Mouse (Mus musculus) ovary, adult 18-20 months (tissue): ENCODE measurements around the gene Zkscan2.

ENCODE experiments used
- DNase-seq: peaks from one replicate; pipeline ENCODE4 v3.0.0; 2022; ENCODE audit warnings: low spot score, mixed read lengths

Zkscan2 gene

DNA sequence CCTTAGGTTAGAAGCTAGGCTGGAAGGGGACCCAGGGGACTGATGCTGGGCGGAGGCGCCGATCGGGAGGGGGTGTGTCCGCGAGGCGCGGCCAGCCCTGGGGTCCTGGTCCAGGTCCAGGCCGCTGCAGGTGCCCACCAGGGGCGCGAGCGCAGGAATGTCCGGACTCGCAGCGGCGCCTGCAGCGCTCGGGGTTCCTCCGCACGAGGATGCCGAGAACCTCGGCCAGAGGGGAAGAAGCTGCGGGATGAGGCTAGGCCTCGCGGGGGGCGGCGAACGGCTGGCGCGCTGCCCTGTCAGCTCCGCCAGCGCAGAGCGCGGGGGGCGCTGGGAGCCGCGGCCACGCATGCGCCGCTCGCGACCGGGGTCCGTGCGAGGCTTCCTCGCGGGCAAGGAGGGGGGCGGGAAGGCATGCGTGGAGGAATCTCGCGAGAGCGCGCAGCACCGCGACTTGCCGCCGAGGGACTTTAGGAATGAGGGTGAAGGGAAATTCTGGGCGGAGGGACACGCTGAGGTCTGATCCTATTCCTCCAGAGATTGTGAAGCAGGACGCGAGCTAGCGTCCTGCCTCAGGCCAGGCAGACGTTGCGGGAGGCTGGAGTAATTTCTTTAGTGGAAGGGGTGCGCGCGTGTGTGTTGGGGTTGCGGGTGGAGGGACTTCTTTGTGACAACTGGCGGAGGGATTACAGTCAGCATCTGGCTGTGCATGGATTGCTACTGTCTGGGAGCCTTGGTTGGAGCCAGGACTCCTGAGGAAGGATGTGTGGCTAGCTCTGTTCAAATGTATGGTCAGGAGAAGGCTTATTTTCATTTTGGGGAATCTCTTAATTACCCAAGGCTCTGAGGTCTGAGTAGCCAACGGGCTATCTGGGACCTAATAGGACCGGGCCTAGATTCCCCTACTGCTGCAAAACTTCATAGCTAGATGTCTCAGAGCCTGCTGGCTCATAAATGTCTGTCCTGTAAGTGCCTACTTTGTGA is at the start of gene Zkscan2:
Gene Zkscan2, minus strand, starts transcription at position 211 of the 981 bp plus-strand sequence.
- DNase-seq, result peak; percentile 47

DNA sequence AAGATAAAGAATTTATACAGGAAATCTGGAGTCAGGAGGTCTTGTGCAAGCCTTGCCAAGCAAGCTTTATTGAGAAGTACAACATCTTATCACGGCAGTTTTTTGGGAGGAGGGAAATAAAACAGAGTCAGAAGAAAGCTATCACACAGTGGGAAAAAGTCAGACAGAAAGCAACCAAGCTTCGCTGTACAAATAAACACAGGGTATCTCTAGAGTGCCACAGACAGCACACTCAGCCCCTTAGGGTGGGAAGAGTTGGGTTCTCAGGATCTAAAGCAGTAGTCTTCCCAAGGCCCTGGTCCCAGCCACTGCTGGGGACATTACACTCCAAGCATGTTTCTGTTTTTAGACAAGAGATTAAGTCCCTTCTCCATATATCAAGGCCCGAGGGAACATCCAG is 28.9 kb upstream of the Zkscan2 start:
- no peak for DNase-seq

DNA sequence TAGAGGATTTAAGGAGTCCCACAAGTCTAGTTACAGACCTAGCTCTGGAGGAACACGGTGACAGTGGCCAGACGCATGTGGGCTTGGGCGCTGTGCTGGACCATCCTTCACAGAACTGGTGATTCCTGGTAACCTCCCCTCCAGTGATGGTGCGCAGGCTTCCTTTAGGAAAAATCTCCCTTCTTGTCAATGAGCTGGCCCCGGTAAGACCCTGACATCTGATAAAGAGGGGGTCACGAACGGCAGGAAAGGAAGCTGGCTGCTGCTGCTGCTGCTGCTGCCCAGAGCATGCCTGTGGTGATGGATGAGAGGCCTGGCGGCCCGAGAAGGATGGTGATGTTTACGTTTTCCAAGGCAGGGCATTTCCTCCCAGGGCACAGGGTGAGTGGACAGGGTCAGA is 25.5 kb upstream of the Zkscan2 start:
- DNase-seq, result no peak

DNA sequence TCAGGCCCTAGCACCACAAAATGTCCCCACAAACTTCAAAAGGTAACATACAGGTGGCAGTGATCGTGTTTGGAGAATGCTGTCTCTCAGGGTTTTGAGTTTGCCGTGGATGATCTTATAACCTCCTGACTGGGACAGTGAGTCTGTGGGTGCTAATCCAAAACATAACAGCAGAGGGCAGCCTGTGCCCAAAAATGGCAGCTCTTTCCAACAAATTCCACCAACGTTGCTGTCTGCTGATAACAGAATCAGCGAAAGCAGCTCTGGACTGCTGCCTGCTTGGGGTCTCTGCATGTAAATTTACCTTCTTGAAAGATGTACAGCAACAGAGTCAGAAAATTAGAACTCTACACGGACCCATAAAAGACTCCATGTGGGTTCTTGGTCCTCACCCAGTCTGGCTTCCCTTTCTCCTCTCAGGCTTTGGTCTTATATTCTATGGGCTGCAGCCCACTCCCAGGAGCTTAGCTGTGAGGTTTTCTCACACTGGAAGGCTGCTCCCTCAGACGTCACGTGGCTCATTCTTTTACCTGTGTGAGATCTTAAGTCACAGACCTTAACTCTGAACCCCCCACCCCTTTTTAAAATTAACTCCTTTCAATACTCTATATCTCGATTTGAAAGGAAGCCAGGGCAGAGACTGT is 24.1 kb upstream of the Zkscan2 start:
- DNase-seq, result no peak

DNA sequence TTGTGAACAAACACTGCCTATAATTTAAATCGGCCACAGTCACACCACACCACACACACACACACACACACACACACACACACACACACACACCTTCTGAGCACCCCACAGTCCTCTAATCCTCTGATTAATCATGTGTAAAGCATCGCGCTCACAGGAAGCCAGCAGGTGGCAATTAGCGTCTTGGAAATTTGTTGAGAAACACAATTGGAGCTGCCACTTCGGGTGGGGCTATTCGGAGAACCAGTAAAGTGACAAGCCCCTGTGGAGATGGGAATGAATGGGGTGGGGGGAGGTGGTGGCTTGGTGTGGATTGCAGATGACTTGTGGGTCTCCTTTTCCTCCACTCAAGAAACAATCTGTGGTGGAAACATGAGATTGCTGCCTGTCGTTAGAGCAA is 7.7 kb upstream of the Zkscan2 start:
- no peak for DNase-seq

- no peak for DNase-seq
Observed at GRCm38 (mm10) chr7:123503358-123503757, 3.1 kb upstream of the Zkscan2 start.

DNA sequence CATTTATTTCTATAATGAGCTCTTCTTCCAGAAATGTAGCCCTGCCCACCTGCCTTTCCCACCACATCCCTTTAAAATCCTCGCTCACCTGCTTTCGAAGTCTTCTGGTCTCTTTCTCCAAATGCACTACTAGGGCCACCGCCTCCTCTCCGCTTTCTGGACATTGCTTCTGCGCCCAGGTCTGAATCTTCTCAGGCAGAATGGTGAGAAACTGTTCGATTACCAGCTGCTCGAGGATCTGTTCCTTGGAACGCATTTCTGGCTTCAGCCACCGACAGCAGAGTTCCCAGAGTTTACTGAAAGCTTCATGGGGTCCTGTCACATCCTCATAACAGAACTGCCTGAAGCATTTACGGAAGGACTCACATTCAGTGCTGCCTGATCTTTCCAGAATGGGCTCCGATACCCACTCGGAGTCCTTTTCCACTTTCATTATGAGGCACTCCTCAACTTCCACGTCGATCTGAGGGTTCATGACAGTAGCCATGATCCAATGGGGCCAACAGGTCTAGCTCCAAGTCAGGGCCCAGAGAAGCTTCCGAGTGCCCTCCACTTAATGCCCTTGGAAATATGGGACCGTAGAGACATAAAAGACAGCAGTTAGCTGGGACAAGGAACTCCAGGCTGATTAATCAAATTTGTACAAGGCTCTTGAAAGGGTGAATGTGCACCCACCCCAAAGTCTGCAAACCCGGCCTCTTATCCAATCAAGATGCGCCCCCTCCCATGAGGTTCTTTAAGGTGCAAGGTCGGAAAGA is 589 bp downstream of the Zkscan2 start:
- DNase-seq, result no peak

DNA sequence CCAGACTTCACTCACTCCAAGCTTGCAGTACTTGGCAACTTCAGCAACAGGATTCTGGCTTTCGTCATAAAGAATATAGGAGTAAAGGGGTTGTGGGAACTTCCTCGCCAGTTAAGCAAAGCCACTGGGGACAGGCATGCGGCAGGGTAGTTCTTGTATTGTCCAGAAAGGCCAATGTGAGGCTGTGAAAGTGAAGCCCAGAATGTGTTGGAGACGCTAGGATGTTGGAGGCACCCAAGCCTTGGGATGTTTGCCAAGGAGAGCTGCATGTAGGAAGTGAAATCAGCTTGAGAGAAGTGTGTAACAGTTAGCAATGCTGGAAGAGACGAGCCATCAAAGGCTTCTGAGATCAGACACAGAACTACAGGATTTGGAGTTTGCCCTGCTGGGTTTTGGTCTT is 12.5 kb downstream of the Zkscan2 start:
- no peak for DNase-seq

- DNase-seq, result no peak
Observed at GRCm38 (mm10) chr7:123467961-123468360, 32.3 kb downstream of the Zkscan2 start.

DNA sequence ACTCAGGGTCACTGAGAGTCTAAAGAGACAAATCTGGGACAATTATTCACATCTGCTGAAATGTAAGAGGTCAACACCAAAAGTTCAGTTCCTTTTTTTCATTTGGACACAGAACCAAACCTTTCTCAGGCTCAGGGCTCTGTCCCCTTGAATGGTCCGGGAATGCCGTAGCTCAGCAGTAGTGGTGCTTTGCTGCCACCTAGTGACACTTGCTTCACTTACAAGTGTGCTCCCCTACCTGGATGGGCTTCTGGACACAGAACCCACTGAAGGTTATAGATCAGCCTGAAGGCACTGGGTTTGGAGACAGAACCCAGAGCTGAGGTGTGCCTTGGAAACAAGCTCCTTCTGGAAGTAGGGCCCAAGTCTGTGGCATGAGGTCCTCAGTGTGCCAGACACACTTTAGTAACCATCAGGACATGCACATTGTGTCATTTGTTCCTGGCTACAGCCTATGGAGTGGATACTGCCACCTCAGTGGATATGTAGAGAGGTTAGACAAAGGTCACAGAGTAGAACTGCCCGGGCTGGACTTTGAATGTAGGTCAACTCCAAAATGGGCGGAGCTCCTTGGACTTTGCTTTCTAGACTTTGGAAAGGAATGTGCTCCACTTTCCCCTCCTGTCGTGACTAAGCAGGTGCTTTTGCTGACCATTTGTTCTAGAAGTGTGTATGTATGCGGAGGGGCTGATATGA is 34.4 kb downstream of the Zkscan2 start:
- DNase-seq, result peak; percentile 23

DNA sequence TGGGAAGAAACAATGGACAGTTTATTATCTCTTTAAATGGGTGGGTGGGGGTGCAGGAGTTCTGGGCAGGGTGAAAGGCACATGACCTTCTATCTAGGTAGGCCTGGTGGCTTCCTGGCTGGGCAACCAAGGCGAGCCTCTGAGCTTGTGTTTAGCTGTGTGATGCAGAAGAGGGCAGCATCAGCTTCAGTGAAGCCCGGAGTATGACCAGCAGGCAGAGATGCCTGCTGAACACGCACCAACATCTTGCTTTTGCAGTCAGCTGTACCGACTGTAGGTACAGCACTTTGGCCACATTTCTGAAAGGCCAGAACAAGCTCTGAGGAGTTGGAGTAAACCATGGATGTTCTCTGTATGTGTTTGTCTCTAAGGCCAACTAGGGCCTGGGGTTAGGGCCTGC is 36.7 kb downstream of the Zkscan2 start:
- no peak for DNase-seq

DNA sequence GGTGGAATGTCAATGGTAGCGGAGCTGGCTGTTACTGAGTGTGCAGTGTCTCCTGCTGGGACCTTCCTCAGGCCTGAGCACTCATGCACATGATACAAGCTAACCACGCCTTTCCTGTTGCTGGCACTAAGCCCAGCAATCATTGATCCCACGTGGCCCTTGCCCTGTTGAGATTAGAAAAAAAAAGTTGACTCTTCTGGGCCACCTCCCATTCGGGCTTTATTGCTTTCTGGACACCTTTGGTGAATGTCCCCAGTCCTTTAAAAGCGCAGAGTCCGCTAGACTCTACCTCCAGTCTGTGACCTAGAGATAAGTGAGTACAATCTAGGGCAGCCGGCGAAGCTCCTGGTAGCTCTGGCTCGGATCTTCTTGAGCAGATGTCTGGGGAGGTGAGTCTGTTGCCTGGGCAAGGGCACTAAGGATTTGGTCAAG is 38.2 kb downstream of the Zkscan2 start, which contains the start of gene Aqp8:
Gene Aqp8, plus strand, starts transcription at position 222 of the 432 bp plus-strand sequence.
- DNase-seq, result peak; percentile 21

DNA sequence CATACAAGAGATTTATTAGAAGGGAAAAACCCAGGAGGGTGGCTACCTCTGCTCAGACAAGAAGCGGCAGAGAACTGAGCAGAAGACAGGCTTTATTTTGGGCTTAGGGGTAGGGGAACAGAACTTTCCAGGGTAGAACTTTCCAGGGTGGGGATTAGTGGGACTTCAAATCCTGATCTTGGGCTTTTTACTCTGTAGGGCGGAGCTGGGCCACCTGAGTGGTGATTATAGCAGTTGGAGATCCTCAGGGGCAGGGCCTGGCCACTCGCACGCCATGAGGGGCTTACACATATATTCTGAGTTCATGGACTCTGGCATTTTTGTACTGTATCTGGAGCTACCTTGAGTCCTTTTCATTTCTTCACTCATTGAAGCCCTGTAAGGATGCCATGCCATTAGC is 38.9 kb downstream of the Zkscan2 start:
- DNase-seq, result no peak

GRCm38 (mm10) chr7:123459247-123459646 is 41.0 kb downstream of the Zkscan2 start:
- no peak for DNase-seq

DNA sequence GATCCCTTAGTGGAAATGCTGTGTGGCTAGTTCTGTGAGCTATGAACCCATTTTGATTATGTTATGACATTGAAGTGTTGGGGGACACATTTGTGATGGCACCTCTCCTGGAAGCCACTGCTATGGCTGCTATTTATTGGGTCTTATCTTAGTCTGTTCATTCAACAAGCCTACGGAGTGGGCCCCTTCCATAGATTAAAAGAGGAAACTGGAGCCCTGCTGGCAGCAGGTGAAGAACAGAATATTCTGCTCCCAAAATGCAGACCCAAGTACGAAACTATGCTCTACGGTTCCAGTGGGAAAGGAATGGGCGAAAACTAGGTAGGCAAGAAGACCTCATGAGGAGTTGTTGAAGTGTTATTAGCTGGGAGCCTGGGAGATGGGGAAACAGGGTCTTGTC is 41.9 kb downstream of the Zkscan2 start:
- DNase-seq, result no peak

GRCm38 (mm10) chr7:123455088-123455487 is 45.2 kb downstream of the Zkscan2 start:
- no peak for DNase-seq

DNA sequence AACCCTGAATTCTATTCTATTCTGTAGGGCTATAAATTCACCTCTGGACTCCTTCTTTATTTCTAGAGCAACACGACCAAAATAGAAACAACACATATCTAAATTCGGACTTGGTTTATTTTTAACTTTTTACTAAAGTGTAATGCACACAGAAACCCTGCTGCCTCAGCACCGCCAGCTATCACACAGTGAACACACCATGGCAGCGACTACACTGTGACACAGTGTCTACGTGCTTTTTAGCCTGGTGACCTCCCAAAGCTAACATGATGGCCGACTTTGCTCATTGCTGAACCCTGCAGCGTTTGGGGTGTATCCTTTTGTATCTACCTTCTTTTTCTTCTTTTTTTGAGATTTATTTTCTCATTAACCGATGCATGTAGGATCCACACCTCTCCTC is 47.2 kb downstream of the Zkscan2 start:
- no peak for DNase-seq

DNA sequence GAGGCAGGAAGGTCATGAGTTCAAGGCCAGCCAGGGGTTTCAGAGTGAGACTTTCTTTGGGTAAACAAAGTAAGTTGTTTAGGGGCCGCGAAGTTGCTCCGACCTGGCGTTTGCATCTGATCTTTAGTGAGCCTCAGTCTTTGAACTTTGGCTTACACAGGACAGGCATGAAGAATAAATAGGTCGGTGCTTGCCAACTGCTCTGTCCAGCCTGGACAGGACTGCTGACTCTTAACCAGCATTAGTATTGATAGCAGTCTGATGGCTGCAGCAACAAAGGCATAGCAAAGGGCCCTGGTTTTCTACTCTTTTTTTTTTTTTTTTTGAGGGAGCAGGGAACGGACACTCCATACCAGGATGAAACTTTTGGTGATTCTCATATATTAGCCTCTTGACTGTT is 47.7 kb downstream of the Zkscan2 start:
- DNase-seq, result no peak

GRCm38 (mm10) chr7:123450515-123450914 is 49.7 kb downstream of the Zkscan2 start:
- no peak for DNase-seq

- DNase-seq, result no peak
Observed at GRCm38 (mm10) chr7:123449676-123450075, 50.6 kb downstream of the Zkscan2 start.

DNA sequence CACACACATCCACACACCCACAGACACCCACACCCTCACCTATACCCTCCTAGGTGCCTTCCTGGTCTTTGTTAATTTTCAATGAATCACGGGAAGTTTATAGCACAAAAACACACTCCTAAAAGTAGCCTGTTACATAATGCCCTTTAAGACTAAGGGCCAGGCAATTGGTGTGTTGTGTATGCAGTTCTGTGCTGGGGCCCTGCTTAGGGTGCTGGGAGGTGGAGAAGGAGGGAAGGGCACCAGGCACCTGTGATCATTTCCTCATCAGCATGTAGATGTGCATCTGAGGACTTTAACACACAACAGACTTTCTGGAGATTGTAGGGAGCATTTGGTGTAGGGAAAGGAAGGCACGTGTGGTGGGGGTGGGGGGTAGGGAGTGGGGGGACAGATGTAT is 51.5 kb downstream of the Zkscan2 start:
- no peak for DNase-seq

GRCm38 (mm10) chr7:123442079-123442478 is 58.2 kb downstream of the Zkscan2 start:
- no peak for DNase-seq
